Mouse (Mus musculus) right cerebral cortex, adult 18-20 months (tissue): ENCODE results near the gene Uap1.

Source experiments
- DNase-seq: peaks from one replicate; pipeline ENCODE4 v3.0.0; 2022; ENCODE audit warnings: mixed read lengths

The Uap1 gene

DNA sequence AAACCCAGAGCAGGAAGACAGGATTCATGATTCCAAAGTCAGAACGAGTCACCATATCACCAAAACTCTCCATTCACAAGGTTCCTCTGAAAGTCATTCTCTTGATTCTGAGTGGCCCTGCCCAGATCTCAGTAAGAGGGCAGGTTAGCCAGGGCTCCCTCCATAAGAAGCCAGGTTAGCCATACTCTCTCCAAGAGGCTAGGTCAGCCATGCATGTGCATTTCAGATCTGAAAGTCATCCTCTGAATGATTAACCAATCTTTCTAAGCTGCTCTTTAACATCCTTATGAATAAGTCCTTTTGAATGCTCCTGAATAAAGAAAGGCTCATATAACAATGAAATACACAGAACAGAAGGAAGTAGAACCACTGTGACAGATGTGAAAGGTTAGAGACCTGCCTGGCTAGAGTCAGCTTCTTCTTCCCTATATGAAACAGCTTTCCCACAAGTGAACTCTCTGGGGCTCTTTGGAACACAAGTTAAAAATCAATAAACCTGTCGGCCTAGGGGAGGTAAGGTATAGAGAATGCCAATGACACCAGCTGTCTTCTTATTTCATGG lies 10.6 kb downstream of the Uap1 start:
- no peak for DNase-seq

DNA sequence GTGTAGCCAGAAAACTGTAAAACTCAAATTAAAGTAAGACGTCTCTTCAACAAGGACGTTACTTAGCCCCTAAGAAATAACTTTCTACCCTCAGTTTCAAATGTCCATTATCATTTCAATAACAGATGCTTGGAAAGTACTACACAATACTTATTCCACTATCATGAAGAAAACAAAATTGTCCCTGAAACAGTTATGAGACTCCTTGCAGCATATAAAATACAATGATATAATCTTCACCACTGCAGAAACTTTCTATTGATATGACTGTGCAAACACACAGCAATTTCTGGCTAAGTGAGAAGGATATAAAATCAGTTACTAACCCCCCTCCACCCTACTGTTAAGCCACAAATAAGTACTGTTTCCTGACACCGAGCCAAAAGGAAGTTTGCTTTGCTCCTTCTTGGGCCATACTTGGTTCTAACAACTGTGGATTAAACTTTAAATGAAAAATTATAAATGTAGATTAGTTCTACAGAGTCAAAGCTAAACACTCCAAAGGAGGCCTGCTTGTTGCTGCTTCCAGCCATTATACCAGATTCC lies 11.3 kb downstream of the Uap1 start:
- no peak for DNase-seq

DNA sequence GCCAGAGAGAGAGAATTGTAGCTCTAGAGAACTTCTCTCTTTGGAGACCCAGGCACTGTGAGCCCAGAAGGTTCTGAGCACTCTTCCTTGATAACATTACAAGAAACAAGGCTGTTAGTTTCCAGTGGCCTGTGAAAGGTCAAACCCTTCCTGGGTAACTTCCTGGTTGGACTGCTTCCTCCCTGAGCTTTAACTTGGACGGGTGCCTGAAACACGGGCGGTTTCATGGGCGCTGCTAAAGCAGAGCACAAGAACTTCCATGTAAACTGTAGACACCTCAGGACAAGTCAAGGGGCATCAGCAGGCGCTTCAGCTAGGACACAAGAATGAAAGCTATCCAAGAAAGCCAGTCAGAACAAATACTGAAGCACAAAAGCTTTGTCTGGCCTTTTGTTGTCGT lies 12.9 kb downstream of the Uap1 start:
- no peak for DNase-seq

DNA sequence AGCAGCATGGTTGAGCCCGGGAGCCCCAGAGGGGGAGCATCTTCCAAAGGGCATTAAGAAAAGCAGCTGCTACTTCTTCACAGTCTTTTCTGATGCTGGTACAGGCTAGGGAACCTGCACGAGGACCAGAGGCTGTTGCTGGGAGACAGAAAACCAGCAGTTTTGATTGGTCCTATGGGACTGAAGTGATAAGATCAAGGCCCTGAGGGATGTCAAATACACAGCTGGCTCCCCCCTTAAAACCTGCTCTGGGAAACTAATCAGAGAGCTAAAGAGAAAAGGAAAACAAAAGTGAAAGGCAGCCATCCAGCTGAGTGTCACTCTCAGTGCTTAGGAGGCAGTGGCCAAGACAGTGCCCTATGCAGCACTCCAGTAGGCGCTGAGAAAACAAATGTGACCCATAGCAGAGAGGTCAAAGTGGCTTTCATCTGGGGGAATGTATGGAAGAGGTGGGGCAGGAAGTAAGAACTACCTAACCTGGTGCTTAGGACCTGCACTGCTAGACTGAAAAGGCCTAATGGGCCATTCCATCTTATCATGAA lies 14.3 kb downstream of the Uap1 start:
- DNase-seq: no peak

DNA sequence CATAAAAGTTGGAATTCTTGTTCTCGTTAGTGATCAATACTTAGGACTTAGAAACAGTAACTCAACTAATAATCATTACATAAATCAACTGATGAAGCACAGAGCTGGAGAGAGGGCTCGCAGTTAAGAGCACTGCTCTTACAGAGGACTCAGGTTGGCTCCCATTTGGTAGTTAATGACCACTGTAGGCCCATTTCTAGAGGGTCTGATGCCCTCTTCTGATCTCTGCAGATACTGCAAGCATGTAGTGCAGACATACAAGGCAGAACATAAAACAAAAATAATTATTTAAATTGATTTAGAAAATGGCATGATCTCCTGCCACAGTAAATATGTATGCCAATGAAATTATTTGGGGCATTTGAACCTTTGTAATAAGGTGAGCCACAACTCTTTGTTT lies 15.1 kb downstream of the Uap1 start:
- DNase-seq: no peak

DNA sequence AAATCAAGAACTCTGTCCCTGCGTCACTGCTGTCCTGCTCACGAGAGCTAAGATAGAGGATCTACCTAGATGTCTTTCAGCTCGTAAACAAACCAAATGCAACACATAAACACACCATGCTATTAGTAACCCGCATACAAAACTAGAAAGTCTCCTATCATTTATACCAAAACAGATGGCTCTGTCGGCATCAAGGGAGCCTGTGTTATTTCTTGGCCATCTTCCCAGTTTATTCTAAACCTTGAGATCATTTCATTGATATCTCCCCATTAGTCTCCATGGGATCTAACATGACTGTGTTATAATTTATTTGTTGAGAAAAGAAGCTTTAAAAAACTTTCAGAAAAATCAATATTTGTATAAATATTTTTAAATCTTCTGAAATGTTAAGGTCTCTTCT lies 19.0 kb downstream of the Uap1 start:
- DNase-seq: no peak

DNA sequence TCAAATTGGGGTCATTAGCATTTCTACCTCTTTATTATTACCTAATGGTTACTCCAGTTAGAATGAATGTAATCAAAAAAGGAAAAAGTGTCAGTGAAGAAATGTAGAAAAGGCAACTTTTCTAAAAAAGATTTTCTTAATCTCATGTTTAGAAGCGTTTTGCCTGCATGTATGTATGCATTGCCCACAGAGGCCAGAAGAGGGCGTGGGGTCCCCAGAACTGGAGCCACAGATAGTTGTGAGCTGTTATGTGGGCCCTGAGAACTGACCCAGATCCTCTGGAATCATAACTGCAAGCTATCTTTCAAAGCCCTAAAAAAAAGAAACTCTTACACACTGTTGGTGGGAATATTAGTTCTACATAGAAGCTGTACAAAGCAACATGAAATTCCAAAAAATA lies 19.5 kb downstream of the Uap1 start:
- DNase-seq: no peak

DNA sequence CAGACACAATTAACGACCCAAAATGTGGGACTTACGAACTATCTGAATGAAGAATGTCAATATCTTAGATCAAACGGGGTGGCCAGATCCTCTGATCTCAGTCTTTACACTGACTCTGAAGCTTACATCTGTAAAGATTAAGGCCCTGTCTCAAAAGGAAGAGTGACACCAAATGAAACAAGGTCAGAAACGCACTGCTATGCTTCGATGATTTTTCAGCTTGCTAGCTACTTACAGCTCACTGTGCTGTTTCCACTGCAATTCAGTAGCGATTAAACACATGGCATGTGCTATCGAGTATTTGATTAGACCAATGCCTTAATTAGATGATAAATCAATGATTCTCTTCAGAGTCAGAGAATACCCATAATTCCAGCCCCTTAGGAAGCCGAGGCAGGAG lies 20.8 kb downstream of the Uap1 start:
- no peak for DNase-seq

DNA sequence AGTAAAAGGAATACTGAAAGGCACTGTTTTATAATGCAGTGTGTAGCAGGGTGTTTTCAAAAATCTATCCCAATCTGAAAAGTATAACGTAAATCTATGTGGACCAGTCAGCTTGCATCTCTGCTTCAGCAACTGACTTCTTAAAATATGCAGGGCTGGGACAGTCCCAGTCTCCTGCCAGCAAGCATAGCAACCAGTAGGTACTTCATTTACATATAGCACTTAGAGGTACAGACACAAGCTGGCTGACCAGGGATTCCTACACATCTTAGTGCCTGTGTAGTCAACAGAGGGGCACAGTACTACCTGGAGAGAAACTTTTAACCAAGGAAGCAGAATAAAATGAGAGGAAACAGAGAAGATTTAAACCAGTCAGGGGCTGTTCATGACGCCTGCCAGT lies 22.2 kb downstream of the Uap1 start:
- DNase-seq: no peak

DNA sequence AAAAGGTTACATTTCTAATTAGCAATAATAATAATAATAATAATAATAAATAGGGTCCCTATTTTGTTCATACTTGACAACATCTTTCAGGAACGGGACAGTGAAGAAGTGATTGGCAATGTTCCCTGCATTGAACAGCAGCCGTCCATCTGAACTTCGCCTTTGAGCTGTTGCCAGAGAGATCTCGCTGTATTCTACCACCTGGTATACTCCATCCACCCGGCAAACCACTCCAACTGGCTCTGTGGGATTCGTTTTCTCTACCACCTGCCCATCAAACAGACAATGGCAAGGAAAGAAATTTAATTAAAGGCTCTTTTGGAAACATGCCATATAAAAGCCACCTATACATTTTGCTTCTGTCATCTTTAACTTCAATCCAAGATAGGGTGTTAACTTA lies 23.9 kb downstream of the Uap1 start:
- DNase-seq: no peak

DNA sequence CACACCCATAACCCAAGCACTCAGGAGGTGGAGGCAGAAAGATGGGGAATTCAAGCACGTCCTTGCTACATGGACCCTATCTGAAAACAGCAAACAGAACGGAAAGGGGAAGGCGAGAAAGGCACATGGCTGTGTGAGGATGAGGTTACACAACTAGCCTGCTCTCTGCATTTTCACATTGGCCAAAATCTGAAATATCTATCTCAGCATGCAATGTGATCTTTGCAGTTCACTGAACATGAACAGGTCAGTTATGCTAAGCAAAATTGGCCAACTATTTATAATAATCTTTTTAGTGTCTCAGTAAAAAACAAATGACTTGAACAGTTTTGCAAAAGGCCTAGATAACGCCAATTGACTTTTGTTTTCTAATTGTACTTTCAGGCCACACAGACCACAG lies 25.0 kb downstream of the Uap1 start:
- DNase-seq: no peak

DNA sequence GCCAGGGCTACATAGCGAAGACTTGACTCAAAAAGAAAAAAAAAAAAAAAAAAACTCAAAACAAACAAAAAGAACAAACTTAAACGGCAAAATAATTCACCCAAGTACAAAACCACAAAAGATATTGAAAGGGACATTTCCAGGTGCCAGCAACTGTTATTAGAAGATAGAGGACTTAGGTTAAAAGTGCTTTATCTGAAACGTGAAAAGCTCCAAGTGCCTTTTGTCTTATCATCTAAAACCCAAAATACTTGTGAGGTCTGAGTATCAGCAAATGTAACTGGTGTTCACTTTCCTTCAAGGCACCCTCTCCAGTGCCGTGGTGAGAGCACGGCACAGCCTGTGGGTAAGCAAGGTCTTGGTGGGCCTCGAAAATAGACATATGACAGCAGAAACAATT lies 26.2 kb downstream of the Uap1 start:
- no peak for DNase-seq

DNA sequence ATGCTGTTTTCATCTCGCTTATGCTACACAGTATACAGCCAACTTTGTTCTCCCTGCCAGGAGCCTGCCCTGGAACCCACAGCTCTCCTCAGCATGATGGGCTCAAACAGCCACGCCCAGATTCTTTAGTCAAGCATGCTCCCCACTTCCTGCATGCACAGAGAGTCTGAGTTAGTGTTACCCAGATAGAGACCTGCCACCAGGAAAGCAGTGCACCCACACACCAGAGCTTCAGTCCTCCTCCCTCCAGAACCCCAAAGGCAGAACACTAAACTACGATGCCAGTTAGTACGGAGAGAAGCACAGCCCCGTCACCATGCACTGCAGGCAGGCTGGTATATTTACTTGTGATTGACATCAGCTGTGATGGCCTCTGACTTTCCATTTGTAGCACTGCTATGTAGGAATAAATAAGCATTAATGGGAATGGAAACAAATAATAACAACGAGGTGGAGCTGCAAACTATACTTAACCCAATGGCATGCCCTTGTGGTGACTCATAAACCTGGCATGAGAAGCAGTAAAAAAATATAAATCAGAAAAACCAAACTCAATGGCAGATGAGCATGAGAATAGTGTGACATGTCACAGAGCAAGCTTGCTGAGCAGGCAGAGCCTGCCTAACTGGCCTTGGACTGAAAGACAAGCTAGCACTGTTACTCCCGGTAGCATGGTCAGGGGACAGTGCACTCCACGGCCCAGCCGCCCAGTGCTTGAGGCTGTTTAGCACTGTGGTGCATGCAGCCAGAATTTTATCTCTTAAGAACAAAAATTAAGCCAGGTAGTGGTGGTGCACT lies 26.9 kb downstream of the Uap1 start:
- DNase-seq: no peak

DNA sequence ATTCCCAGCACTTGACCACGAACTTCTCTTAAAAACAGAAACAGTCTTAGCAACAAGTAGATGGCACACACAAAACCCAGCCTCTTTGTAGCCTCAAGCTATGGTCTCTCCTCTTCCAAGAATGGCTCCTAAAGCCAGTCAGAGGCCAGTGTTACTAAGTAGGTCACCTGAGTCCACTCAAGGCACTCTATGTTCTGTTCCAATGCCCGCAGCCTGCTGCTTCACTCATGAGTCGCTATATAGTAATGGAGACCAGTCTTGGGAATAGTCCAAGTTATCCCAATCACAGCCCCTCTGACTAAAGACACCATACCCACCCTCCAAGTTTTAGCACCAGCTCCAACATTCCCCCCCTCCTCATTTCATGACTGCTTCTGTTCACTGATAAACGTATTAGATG lies 29.2 kb downstream of the Uap1 start:
- DNase-seq: no peak

DNA sequence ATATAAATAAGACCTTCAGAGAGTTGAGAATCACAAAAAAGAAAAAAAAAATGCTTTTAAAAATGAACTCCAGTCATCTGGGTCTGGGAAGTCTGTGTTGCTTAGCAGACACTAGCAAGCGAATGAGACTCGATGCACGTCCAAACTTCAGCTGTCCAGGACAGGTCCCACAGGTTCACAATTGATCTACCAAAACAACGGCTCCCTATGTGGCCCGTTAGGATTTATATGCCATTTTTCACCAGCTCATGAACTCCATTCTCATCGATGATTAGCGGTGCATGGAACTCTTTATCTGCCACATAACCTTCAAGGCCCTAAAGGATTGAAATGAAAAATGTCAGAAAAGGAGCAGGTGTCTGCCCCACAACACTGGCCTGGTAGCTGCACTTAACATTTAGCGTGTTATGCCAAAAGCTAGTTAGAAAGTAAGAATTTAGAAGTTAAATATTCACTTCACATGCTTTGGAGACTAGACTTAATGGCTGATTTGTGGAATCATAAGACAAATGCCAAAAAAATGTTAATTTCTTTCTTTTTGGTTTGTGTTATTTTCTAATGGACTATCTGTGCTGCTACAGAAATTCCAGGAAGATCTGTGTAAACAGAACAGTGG lies 32.4 kb downstream of the Uap1 start:
- no peak for DNase-seq

DNA sequence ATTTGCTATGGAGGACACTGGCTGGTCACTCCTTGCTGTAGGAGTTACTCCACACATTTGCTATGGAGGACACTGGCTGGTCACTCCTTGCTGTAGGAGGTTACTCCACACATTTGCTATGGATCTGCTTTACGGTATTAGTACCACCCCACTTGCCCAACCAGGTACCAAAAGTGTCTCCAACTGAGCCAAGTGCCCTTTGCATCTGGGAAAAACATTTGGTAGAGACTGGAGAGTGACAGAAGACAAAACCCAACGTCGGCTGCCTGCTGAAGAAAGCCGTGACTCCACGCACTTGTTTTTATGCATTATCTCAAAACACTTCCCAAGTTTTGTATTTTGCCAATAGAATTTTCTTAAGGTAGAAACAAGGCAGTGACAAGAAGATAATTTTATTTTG lies 33.1 kb downstream of the Uap1 start:
- DNase-seq: no peak

DNA sequence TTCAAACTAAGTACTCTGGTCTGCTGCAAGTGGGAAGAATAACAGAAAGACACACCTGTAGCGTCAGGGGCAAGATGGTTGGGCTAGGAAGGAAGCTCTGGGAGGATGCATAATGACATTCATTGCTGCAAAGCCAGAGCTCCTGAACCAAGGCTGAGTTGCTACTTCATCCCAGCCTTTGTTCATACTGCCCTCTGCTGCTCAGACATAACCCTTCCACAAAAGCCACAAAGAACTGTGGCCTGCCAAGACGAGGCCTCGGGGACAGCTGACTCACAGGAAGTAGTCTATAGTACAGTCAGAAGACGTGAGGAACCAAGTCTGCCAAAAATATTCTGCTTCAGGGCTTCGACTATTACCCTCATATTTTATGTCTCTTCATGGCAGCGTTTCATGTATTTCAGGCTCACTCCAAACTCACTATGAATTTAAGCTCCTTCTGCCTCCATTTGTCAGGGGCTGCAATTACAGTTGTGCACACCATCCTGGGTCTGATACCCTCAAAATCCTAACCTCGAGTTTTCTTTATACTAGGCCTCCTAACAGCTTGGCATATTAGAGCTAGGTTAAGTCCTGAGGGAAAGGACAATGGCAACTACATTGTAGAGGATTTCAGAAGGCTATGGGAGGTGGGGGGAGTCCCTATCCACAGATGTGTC lies 38.3 kb downstream of the Uap1 start:
- peak; percentile 82 for DNase-seq

DNA sequence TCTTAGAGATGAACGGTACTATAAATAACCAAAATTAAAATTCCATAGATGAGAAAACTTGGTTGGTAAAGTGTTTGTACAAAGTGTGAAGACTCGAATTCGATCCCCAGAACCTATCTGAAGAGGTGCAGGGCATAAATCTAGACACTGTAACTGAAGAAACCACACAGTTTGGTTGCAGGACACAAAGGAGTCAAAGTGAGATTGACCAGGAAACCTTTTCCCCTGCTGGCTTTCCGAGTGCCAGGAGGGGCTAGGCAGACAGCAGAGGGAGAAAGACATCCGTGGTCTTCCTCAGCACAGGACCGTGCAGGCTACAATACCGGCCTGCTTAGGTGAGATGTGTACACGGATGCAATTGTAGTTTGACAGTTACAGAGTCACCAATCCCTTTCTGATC lies 40.5 kb downstream of the Uap1 start:
- DNase-seq: no peak

DNA sequence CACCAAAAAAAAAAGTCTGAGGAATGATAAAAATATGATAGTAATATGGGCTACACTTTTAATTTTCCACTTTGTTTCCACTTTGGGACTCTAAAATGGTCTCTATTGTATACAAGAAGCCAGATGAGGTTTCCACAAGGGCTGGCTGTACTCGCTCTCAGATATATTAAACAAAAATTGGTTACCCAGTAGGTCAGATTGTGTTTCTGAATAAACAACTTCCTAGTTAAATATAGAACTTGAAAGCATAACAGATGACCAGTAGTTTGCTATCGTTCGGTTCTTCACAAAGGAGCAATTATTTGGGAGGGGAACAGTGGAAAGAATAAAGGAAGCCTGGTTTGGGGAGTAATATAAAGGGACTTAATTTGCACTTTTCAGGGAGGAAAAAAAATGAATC lies 43.8 kb downstream of the Uap1 start:
- DNase-seq: no peak

DNA sequence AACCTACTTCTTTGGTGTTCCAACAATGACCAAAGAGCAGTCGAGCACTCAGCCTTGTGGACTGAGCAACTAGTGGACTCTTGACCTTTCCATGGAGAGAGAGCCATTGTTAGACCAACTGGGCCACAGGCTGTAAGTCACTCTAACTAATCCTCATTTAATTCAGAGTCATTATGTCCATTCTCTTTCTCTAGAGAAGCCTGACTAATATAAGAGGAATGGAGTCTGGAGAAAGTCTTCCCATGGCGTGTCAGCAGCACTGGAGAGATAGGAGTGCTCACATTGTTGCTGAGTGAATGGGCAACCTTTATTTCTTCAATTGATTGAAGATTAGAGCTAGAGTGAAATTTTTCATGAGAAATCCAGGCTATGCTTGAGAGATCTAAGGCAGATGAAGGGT lies 50.1 kb downstream of the Uap1 start:
- DNase-seq: no peak

DNA sequence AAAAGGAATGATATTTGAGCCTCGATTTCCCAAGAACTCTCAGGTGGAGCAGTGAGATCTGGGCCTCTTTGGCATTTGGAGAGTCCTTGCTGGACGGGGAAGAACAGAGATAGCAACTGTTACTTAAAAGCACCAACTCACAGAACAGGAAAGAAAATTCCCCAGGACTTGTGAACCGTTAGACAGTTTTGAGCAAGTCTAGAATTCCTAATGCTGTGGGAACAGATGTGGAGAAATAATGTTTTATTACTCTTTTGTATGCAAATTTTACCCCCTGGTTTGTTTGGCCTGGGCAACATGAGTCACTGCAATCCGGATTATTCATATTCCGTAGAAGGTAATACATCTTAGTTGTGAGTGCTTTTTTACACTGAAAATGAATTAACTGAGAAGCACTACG lies 61.1 kb downstream of the Uap1 start:
- DNase-seq: no peak

DNA sequence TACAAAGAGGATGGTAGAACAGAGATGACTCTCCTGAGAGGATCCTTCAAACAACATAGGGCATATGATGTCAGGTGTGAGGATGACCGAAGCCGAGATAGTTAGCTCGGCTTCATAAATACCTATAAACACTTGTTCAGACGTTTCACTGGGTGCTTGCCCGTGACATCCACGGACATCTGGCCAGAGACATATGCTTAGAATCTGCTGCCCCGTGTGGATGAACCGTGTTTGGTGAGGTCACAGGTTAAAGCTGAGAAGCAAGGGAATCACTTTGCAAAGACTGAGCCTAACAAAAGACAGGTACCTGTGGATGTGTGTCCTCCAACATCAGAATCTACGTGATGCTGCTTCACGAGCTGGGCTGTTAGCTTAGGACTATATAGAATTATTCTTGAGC lies 62.5 kb downstream of the Uap1 start:
- no peak for DNase-seq

DNA sequence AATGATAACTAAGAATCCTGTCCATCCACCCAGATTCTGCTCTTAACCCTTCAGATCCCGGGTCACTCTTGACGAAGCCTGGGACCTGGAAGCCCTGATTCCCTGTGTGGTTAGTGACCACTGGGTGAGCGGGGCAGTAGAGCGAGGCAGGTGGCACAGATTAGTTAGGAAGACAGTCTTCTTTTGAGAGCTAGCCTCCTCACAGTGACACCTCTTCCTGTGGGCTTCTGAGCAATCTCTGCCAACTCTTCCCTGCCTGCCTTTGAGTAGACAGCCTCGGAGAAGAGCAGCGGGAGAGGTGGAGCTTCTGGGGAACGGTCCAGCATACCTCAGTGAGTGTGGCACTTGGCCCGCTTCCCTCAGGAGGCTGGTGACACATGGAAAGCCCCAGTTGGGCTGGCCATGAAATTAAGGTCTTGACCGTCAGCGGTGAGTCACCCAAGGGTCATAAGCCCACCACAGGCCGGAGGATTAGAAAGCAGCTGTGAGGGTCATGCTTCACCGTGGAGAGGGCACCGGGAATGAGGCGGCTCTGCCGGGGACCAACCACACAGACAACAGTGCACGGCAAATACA lies 63.0 kb downstream of the Uap1 start:
- no peak for DNase-seq
